Mouse (Mus musculus): ENCODE results near the gene Hoxc8.

Gene Hoxc8

DNA sequence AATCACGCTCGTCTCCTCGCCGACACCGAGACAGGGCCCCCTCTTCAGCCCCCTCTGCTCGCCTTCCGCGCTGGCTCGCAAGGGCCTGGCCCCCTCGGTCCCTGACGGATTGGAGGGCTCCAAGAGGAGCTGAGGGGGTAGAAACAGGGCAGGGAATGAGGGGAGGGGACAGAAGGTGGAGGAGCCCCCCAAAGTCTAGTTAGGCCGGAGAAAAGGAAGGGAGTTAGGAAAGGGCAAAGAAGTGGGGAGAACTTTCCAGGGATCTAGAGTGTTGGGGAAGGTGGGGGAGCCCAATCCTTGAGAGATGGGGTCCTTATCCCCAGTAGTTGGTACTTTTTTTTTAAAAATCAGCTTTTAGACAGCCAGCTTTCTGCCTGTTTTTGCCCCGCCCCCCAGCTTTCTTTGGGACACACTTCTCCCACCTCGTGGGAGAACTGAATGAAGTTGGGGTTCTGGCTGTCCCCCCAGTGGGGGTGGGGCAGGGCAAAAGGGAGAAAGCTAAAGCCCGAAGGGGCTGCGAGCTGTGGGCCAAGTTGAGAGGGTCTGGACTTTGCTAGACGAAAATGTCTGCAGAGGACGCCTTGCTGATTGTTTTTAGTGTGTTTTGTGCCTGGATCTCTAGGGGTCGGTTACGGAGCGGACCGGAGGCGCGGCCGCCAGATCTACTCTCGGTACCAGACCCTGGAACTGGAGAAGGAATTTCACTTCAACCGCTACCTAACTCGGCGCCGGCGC lies 19.9 kb downstream of the Hoxc8 start:
- DNase-seq (ENCODE audit: low read depth): no peak

DNA sequence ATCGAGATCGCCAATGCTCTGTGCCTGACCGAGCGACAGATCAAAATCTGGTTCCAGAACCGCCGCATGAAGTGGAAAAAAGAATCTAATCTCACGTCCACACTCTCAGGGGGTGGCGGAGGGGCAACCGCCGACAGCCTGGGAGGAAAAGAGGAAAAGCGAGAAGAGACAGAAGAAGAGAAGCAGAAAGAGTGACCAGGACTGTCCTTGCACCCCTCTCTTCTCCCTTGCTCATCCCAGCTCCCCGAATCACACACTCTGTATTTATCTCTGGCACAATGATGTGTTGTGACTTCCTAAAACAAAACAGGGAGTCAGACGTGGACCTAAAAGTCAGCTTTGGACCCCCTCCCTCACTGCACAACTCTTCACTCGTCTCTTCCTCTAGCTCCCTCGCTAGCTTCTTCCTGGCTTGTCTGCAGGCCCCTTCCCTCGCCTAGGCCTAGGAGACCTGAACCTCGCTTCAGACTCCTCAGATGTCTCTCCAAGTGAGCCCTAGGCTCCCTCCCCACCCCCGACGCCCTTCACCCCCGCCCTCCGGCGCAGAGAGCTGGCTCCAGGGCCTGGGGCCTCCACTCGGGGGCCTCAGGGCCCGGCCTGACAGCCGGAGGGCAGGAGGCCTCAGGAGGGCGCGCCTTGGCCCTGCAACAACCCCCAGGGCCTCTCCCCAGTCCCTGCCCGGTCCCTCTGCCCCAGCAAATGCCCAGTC lies 20.6 kb downstream of the Hoxc8 start:
- DNase-seq (ENCODE audit: low read depth): no peak

DNA sequence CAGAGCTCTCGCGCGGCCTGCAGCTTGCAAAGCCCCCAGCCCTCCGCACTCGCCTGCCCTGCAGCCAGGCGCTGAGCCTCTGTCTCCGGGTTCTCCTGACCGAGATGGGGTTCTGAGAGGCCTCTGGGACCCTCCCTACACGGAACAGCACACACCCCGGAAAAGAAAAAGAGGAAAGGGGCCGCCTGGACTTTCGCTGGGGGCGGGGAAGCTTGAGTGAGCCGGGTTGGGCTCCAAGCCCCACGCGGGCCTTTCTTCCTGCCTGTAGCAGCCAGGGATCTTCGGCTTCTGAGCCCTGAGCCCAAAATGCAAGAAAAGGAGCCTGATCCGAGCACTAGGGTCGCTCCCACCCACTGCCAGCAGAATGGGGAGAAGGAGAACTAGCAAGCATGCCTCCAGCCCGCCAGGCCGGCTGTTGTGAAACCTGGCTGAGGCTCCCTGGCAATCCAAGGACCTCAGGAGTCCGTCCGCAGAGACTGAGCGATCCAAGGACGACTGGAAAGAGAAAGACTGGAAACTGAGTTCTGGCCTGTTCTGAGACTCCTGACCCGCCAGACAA lies 21.6 kb downstream of the Hoxc8 start:
- no peak for DNase-seq (ENCODE audit: low read depth)

DNA sequence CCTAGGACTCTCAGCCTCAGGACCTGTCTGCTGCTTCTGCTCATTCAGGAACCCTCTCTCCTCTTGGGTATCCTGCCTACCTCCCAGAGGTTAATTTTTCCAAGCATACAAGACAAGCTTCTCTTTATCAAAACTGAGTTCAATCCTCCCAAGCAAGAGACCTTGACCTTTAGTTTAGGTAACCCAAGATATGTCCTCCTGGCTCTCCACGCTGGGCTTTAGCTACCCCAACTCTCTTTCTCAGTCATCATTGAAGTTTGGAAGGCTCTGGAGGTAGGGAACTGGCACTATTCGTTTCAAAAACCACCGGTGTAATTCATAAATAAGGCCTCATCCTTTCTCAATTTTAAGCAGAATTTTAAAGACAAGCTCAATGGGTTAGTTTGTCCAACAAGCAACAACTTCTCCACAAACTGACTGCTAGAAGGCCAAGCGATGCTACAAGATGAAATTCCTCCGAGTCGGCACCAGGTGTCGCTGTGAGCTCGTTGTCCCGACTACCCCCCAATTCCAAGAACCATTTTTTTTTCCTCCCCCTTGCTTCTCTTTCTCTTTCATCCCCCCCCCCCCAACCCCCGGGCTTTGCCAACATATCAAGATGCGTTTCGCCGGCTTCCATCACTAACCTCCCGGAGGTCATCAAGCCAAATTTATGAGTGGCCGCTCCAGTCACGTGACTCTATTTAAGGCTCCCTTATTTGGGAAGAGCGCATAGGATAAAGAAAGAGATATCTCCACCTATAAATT lies 23.0 kb downstream of the Hoxc8 start:
- peak; percentile 20 for DNase-seq (ENCODE audit: low read depth)

DNA sequence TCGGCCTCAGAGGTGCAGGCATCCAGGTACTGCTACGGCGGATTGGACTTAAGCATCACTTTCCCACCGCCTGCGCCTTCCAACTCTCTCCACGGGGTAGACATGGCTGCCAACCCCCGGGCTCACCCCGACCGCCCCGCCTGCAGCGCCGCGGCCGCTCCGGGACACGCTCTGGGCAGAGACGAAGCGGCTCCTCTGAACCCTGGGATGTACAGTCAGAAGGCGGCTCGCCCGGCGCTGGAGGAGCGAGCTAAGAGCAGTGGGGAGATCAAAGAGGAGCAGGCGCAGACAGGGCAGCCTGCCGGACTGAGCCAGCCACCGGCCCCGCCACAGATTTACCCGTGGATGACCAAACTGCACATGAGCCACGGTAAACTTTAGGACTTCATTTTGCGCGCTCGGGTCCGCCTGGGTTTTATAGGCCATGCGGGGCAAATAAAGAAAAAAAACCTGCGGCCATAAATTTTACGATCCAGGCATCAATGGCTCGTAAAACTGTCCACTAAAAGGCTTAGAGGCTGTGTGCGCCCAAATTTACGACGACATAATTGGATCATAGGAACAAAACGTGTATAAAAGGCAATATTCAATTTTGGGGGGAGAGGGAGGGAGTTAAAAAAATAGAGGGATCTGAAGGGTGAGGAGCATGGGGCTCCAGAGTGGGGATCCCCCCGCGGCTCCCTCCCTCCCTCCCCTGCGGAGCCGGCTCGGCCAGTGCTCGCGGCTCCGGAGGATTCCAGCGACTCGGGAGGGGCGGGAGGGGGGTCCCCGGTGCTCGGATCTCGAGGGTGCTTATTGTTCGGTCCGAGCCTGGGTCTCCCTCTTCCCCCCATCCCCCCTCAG lies 24.0 kb downstream of the Hoxc8 start:
- DNase-seq (ENCODE audit: low read depth): no peak

DNA sequence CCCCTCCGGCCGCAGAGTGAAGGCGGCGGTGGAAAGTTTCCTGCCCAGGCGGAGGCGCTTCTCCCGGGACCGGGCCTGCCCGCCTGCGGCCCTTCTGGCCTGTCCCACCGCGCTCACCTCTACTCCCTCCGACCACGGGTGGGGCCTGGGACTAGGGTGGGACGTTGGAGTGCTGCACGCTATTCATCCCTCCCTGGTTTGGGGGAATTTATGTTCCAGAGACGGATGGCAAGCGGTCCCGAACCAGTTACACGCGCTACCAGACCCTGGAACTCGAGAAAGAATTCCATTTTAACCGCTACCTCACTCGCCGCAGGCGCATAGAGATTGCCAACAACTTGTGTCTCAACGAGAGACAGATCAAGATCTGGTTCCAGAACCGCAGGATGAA lies 24.6 kb downstream of the Hoxc8 start:
- no peak for DNase-seq (ENCODE audit: low read depth)

DNA sequence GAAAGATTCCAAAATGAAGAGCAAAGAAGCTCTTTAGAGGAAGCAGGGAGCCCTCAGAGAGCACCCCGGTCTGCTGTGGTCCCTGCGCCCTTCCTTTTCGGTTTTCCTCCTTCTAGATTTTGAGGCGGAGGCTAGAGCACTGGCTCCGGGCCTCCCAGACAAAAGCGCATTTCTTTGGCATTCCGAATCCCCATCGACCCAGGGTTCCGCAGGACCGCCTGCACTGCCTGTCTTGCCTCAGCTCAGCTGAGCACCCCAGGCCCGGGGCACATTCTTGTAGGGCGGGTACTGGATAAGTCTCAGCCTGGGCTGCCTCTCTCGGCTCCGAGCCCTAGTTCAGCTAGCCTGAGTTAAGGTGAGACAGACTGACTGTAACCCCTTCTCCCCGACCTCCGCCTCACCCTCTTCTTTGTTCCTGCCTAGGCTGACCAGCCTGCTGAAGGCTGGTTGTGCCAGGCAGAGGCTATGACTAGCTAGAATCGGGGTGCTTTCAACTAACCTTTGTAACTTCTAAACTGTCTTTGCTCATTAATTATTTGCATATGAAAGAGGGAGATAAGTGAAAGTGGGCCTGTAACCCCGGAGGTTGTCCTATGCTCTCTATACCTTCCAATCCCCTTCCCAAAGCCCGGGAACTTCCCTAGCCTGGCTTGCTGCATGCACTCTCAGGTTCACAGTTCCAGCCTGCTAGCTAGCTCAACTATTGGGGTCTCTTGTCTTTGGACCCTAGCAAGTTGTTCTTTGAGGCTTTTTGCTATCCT lies 25.2 kb downstream of the Hoxc8 start:
- no peak for DNase-seq (ENCODE audit: low read depth)

DNA sequence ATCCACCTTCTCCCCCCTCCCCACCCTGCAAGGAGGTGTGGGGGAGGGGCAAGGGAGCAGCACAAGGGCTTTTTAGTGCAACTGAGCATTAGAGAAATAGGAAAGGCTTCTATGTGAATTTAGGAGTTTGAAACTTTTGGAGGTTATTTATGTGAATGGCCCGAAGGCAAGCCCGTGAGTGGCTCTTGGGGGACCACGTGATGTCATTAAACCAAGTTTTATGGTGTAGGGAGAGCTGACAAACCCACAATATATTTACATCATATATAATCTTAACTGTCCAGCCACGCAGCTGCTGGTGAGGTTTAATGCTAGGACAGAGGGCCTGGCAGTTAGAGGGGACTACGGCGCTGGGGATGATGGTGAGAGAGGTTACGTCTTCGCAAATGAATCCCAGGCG lies 28.2 kb downstream of the Hoxc8 start, which contains the start of gene Hoxc4:
Hoxc4 (plus strand) TSS at position 299 of the 400 bp plus-strand sequence.
- DNase-seq (ENCODE audit: low read depth): no peak

DNA sequence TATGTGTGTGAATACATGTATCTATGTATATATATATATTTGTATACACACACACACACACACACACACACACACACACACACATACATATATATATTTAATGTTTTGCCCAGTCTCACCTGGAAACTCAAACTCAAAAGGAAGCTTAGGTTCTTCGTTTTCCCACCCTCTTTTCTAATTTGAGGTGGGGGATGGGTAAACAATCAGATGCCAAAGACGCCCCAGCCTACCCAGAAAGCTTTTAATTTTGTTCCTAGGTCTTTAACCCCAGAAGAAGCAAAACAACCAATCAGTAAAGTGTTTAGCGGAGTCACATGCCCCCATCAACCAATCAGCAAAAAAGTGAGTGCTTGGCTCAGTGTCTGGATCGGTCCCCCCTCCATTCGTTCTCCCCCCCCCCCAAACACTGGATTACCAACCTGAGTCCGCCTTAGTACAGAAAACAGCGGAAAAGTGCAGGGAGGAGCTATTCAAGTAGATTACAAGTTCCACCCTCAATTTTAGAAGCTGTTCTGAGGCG lies 30.6 kb downstream of the Hoxc8 start:
- DNase-seq (ENCODE audit: low read depth): no peak

DNA sequence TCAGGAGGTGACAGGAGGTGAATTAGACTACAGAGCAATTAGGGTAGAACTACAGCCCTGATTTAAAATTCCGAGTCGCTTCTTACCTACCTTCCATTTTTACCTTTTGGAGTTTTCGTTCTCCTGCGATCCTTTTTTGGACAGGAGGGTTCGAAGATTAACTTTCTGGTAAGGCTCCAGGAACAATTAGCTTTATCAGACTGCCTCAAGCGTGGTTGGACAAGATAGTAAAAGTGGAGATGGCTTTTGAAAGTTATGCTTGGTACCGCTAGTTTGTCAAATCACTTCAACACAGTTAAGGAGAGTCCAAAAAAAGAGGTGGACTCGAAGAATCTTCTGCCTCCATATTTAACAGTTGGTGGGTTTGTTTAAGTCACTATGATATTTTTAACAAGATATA lies 31.1 kb downstream of the Hoxc8 start:
- no peak for DNase-seq (ENCODE audit: low read depth)

DNA sequence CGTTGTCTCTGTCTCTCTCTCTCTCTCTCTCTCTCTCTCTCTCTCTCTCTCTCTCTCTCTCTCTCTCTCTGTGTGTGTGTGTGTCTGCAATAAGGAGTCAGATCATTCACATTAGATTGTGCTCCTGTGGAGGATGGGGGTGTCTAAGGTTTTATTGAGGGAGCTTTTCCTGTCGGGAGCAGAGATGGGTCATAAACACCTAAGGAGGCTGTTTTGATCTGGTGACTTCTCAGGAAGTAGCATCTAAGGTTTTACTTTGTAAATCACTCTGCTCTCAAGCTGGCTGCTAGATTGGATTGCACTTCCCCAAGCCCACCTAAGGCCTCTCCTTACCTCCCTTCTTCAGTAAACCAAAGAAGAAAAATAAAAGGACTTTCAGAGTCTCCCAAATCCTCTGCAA lies 33.7 kb downstream of the Hoxc8 start:
- no peak for DNase-seq (ENCODE audit: low read depth)

DNA sequence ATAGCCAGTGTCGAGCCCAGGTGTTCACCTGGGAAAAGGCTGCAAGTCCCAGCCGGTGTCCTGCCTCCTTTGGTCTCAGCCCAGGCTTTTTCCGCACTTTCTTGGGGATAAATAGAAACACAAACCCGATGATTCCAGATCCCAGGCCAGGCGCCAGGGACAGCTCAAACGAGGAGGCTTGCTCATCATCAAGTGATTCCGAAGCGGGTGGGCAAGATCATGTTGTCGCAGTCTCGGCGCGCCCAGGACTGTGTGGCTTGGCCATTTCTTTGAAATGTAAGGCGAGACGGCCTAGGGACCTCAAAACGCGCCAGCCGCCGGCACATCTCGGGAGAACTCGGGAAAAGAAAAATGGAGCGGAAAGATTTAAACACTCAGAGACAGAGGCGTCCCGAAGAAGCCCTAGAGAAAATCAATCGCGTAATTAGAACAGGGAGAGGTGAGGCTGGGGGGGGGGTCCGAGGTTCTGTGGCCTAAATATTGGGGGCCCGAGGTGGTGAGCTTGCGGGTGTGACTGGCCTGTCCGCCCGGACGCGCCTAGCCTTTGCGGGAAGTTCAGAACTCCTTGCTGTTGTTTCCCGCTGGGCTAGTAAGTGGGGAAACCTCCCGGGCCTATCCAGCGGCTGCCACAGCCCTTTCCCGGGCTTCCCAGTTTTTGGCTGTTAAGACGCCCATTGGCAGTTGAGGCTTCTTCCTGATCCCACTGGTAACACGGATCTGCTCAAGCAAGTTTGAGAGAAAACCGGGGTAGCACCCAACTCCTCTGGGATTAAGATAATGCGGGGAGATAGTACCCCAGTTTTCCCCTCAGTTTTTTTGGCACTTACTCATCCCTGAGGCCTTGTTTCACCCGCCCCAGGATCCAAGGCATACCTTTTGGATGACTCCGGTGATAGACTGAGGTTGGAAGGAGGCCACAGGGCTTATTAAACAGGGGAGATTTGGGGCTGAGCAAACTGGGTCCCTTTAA lies 37.1 kb downstream of the Hoxc8 start:
- no peak for DNase-seq (ENCODE audit: low read depth)

DNA sequence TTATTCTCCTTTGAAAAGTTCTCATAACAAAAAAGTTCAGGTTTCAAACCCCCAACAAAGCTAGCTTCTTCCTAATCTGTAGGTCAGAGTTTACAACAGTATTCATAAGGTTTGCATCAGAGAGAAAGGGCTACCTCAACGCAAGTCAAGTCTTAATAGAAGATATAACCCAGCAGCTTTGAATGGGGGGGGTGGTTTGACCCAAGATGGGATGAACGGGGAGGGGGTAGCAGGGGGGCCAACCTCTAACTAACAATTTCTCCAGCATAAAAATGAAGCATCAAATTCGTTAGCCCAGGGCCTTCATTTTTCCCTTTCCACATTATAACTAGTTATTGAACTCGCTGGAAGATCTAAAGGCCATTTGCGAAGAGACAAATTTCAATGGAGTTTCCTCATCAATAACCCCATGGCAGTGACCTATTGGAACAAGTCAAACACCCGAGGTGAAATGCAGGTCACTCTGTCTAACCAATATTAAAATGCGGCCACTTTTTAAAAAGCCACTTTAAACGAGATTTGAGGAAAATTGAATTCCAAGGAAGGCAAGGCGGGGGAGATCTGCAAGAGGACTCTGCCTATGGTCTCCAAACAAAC lies 38.6 kb downstream of the Hoxc8 start:
- DNase-seq (ENCODE audit: low read depth): no peak

DNA sequence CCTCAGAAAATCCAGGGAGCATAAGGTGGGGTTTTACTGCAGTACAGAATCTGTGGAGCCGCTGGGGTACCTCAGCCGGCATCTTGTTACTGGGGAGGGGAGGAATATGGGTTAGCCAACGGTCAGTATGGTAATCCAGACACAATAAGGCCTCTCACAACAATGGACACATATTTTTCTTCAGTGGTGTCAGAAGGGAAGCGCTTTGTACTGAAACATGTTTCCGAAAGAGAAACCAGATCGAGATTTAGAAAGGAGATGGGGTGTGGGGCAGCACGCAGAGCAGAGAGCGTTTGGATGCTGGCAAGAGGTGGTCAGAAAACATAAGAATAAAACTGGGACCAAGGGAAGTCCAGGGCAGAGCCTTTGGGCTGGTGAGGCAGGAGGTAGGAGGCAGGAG lies 39.7 kb downstream of the Hoxc8 start:
- DNase-seq (ENCODE audit: low read depth): no peak

DNA sequence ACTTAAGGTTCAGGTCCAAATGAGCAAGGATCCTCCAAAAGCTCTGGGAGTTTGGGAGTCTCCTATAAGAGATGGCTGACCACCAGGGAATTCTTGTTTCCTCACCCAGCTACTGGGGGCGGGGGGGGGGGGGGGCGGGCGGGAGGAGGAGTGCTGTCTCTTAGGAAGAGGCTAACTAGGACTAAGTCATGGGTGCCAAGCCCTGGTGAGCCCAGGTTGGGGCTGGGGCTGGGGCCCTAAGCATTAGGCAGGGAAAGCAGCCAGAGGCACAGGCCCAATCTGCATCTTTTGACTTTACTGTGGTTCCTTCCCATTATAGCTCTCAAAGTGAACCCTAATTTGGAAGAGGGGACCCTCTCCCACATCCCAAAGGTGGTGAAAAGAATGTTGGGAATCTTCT lies 41.8 kb downstream of the Hoxc8 start:
- DNase-seq (ENCODE audit: low read depth): no peak

DNA sequence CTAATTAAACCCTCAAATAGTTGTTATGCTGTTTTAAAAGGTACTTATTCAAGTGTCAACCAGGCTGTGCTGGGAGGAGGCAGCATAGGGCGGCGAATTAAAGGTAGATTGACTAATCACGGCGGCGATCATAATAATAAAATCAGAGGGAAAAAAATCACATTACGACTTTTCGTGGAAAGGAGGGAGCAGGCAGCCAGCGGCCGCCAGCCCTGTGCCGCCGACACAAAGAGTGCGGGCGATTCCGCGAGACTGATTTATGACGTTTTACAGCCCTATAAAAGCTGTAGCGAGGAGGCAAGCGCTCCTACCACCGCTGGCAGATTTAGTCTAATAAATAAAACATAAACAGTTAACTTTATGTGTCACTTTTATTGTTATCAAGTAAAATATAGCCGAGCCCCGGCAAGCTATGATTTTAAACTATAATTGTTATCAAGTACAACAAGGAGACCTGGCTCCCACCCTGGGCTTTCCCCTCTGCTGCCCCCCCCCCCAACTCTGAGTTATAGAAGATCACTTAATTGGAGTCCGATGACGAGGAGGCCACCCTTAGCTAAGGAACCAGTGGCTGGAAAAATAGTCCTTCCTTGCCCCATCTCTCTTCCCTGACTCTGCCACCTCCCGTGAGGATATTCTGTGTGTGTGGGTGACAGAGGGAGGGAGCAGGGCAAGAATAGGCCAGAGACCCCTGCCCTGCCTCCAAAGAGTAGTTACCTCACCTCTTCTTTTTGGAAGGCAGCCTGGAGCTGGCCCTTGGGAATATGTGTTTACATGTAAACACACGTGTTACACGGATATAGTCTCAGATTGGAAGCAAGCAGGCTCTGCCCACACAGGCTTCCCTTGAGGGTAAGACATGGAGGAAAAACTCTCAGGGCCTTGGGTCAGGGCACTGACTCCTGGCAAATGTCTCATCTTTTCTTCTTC lies 42.5 kb downstream of the Hoxc8 start:
- no peak for DNase-seq (ENCODE audit: low read depth)

DNA sequence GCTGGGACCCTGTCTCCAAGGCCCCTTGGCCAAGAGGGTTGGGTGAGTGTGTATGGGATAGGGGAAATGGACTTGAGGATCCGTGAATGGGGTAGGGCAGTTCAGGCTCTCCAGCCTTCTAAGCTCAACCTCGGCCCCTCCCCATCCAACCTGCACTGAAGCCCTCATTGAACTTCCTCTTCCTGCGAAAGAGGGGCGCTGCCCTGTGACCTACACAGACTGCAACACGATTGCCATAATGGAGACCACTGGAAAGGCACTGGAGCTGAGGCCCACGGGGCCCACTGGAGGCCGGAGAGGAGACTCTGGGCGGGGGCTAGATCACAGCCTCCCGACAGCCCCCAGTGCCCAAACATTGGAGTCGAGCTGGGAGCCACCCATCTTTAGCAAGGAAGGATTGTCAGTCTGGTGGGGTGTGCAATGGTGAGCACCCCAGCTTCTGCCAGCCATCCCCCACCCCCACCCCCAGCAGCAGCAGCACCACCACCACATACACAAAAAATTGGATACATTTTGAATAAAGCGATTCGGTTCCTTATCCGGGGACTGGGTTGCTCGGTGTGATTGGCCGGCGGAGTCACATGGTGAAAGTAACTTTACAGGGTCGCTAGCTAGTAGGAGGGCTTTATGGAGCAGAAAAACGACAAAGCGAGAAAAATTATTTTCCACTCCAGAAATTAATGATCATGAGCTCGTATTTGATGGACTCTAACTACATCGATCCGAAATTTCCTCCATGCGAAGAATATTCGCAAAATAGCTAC lies 43.8 kb downstream of the Hoxc8 start:
- DNase-seq (ENCODE audit: low read depth): no peak
